Mouse (Mus musculus): ENCODE measurements around the gene Slc39a9.

Slc39a9 gene

GRCm38 (mm10) chr12:80654659-80655025 is 11.0 kb downstream of the Slc39a9 start:
- no peak for DNase-seq

DNA sequence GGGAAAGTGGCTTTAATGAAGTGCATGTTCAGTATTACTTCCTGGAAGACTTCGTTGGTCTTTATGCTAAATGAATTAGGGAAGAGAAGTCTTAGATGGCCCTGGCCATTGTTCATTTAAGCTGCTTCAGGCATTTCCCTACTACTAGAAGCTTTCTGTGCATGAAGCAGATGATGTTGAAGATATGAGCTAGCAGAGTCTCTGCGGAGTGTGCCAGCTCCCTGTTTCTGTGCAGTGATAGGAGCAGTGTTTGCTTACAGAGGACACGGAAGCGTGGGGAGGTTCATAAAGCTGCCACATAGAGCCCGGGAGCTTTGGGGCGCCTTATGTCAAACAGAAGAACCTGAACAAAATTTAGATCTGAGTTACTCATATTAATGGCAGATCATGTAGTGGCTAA is 15.0 kb downstream of the Slc39a9 start:
- DNase-seq, result no peak

- no peak for DNase-seq
Observed at GRCm38 (mm10) chr12:80662322-80662721, 18.6 kb downstream of the Slc39a9 start.

GRCm38 (mm10) chr12:80663935-80664334 is 20.3 kb downstream of the Slc39a9 start:
- no peak for DNase-seq

- DNase-seq, result no peak
Observed at GRCm38 (mm10) chr12:80668391-80668790, 24.7 kb downstream of the Slc39a9 start.

DNA sequence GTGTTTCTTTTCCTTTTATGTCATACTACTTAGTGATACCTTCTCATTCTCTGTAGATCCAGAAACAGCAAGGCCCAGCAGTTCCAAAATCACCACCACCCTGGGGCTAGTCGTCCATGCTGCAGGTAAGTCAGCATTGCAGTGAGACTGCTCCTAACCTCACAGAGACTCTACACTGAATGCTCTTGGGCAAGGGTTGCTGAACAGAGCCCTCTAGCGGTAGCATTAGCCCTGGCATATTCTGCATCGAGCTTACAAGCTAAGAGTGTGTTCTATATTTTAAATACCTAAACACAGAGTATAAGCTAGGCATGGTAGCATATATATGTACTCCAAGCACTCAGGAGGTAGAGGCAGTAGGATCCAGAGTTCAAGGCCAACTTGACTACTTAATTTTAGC is 29.5 kb downstream of the Slc39a9 start:
- DNase-seq, result peak; percentile 58

DNA sequence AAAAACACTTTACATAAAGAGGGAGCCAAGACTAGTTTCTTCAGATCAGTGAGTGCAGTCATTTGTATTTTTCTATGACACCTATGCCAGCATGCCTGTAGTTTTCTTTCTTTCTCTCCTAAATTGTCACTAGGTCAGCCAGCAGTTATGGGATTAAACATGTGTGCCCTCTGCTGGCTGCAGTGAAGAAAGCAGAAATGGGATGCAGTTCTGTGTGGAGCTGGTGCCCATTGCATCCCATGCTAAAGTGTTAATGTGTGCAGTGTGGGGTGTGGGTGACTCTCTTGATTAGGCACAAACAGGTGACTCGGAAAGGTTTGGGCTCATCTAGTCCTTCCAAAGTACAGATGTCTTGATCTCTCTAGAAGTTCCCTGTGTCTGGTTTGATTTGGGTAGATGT is 37.7 kb downstream of the Slc39a9 start:
- no peak for DNase-seq

GRCm38 (mm10) chr12:80683554-80683953 is 39.9 kb downstream of the Slc39a9 start:
- DNase-seq, result no peak

DNA sequence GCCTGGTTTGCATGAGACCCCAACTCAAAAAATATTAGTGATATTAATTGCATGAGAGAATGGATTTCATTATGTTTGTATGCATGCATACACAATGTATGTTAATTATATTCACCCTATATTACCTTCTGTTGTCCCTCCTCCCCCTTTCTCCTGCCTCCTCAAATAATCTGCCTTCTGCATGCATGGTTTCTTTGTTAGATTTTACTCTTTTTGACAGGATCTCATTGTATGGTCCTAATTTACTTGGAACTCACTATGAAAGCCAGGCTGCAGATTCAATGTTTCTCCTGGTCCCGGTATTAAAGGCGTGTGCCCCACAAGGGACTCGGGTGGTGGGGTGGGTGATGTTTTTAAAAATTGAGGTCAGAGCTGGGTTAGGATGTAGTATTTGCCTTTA is 40.6 kb downstream of the Slc39a9 start:
- no peak for DNase-seq

DNA sequence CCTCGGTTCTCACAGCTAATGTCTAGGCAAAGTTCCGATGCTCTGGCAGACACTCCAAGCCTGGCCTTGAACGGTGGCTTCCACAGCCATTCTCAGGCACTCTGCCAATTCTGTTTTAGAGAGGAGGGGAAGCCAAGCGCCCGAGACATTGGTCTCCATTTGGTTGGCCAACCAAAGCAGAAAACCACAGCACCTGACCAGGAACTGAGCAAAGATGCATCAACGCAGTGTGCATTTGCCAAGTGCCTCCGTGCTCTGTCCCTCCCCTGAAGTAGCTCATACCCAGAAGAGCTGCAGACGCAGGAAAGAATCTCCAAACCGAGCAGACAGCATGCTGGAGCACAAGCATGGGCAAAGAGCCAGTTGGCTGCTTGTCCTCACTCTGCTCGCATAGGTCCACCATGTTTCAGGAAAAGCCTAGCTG is 44.1 kb downstream of the Slc39a9 start:
- peak; percentile 38 for DNase-seq

GRCm38 (mm10) chr12:80689696-80690095 is 46.0 kb downstream of the Slc39a9 start:
- DNase-seq, result no peak

GRCm38 (mm10) chr12:80691671-80692091 is 48.0 kb downstream of the Slc39a9 start:
- DNase-seq, result no peak

- DNase-seq, result peak; percentile 51
Observed at GRCm38 (mm10) chr12:80692269-80692972, 48.7 kb downstream of the Slc39a9 start, which contains the start of gene Plekhd1. Plekhd1 (plus strand) TSS chr12:80692591.

- no peak for DNase-seq
Observed at GRCm38 (mm10) chr12:80693700-80694099, 50.0 kb downstream of the Slc39a9 start.

DNA sequence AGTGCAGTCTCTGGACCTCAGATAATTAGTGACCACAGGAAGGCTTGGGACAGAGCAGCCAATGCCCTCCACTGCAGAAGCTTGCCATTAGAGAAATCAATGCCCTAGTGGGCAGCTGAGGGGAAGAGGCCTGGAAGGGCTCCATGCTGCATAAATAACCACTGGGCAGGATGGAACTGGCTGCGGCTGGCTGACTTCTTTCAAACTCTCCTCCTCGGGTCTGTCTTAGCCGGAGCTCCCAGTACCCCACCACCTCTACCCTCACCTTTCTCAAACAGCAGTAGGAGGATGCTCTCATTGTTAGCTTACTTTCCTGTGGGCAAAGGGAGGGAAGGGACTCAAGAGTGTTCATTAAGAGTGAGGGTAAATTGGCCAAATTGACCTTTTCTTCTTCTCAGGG is 51.3 kb downstream of the Slc39a9 start:
- no peak for DNase-seq

DNA sequence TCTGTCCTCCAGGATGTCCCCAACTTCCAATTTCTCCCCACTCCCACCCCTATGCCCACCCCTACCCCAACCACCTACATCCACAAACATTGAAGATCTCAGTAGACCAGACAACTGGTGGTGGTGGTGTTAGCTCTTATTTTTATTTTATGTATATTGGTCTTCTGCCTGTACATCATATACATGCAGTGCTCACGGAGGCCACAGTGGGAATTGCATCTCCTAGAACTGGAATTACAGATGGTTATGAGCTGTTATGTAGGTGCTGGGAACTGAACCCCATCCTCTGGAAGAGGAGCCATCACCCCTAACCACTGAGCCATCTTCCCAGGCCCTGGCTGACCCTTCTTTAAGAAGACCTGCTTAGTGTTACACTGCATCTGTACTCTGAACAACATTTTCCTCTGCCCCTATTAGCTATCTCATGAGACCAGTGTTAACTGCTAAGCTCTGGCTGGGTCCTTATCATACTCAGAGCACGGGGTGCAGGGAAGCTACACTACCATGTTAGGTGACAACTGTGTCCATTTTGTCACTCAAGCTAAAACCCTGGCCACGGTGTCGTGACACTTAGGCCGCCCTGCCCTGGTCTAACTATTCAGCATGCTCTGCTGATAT is 55.0 kb downstream of the Slc39a9 start:
- DNase-seq, result no peak

DNA sequence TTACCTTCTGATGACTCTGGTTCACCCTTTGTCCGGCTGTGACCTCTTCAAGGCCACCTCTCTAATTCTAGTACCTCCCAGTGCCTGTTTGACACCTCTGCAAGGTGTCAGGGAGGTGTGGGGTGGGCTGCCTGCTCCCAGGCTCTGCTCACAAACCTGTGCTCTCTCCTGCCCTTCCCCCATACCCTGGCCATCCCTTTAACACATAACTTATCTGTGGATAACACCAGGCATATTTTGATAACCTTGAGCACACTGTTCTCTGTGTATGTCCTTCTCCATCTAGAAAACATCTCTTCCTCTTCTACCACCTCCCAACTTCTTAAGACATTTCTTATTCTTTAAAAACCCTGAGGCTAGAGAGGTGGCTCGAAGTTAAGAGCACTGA is 55.5 kb downstream of the Slc39a9 start:
- no peak for DNase-seq

GRCm38 (mm10) chr12:80701332-80701731 is 57.6 kb downstream of the Slc39a9 start:
- DNase-seq, result no peak

DNA sequence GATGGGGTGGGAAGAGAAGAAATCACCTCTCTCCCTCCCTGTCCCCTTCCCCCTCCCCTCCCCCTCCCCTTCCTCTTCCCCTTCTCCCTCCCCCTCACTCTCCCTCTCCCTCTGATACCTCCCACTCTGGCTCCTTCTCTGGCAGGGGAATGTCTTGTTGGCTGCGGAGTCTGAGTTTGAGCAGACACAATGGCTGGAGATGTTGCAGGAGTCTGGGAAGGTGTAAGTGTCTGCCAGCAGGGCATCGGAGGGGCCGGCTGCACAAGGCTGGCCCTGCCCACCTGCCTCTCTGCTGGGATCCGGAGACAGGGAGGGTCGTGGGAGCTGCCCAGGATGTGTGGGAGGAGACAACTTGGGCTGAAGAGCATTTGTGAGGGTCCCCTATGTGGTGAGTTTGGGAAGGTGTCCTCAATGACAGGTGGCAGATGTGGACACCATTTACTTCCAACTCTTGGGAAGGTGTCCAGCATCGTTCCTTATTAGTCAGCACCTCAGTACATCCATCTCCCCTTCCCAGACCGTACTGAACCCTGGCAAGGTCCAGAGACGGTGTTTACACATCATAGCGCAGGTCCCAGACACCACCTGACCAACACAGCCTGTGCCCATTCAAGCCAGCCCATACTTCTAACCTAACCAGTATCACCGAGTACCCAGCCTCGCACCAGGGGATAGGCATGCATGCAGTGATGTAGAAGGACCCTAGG is 62.7 kb downstream of the Slc39a9 start:
- DNase-seq, result no peak

GRCm38 (mm10) chr12:80706915-80707604 is 63.4 kb downstream of the Slc39a9 start:
- DNase-seq, result peak; percentile 37

GRCm38 (mm10) chr12:80715915-80716314 is 72.2 kb downstream of the Slc39a9 start:
- no peak for DNase-seq

- DNase-seq, result no peak
Observed at GRCm38 (mm10) chr12:80719141-80719540, 75.5 kb downstream of the Slc39a9 start.

- DNase-seq, result no peak
Observed at GRCm38 (mm10) chr12:80720507-80720906, 76.8 kb downstream of the Slc39a9 start.
